Mouse (Mus musculus): ENCODE data around the gene Gnb4. TPM values are rescaled to one million over a fixed set of nuclear protein-coding genes. Genes with fewer than 3 reads are reported as not detected.

Gene Gnb4
- total RNA-seq (2023), result 10 to 100 TPM; 12.0 to 13.6 TPM

DNA sequence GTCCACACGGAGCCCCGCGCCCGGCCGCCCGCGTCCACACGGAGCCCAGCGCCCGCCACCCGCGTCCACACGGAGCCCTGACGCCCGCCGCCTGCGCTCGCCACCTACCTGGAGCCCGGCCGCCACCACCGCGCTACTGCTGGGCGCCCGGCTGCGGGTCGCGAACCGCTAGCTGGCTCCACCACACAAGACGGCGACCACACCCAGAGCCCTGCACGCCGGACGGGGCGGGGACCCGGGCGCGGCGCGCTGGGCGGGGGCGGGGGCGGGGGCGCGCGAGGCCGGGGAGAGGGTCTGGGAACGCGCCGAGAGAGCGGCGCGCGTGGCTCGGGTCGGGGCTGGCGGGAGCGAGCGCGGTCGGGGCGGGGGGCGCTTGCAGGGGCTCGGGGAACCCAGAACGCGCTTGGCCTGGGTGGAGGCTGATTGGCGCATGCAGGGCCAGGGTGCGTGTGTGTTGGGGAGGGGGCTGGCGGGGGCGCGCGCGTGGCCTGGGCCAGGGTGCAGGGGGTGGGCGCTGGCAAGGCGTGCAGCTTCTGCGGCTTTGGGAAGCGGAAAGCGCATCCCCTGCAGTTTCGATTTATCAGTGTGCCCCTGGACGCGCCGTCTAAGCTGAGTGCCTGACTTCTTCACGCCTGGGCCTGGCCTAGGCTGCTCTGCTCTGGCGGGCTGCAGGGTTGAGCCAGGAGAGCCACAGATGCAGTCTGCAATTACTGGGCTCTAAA, at the start of gene Gnb4:
TSS of gene Gnb4 (minus strand) at position 255 of the 722 bp plus-strand sequence.

Other genes with a start within 250 kb of the Gnb4 start
- gene Pik3ca, start 218.9 kb downstream of the Gnb4 start, total RNA-seq (2023), result 10 to 100 TPM; 28.5 to 31.4 TPM
- not detected for gene Kcnmb3, start 124.4 kb downstream of the Gnb4 start, total RNA-seq (2023)
- 10 to 100 TPM; 13.7 to 20.0 TPM for gene Zfp639, start 106.3 kb downstream of the Gnb4 start, total RNA-seq (2023)
- gene Mfn1, start 87.1 kb downstream of the Gnb4 start, total RNA-seq (2023), result 10 to 100 TPM; 22.4 to 24.2 TPM
- 10 to 100 TPM; 35.4 to 40.9 TPM for gene Actl6a, start 89.7 kb upstream of the Gnb4 start, total RNA-seq (2023)
- gene Ndufb5, start 120.4 kb upstream of the Gnb4 start, total RNA-seq (2023), result 10 to 100 TPM; 51.2 to 69.0 TPM
- gene Mrpl47, start 121.0 kb upstream of the Gnb4 start, total RNA-seq (2023), result 1 to 10 TPM; 3.9 to 7.5 TPM
- gene Usp13, start 201.0 kb upstream of the Gnb4 start, total RNA-seq (2023), result not detected

Data from neutrophil, adult 59 days (primary cell).